Mouse (Mus musculus) myocyte (in vitro differentiated cells): Measurements from ENCODE around the gene Eif4enif1. TPM values are rescaled to one million over a fixed set of nuclear protein-coding genes. Genes with fewer than 3 reads are reported as not detected.

ENCODE experiments used
- H3K27me3 ChIP-seq: one replicate; pipeline ENCODE4 v1.6.1; 2011; ENCODE audit not compliant: control insufficient read depth, insufficient read depth, insufficient read length
- H3K36me3 ChIP-seq: one replicate; pipeline ENCODE4 v1.6.1; 2011; ENCODE audit not compliant: control insufficient read depth, insufficient read depth
- H3K4me2 ChIP-seq: one replicate; pipeline ENCODE4 v1.6.1; 2011; ENCODE audit warnings: low read depth, control low read depth
- H3K4me3 ChIP-seq: one replicate; pipeline ENCODE4 v1.5.1; 2011; ENCODE audit warnings: mild to moderate bottlenecking, control low read depth, moderate library complexity
- H3K79me2 ChIP-seq: one replicate; pipeline ENCODE4 v1.6.1; 2011; ENCODE audit not compliant: control insufficient read depth, insufficient read depth
- H3ac ChIP-seq: one replicate; pipeline ENCODE4 v1.6.1; 2011; ENCODE audit not compliant: control insufficient read depth, insufficient read length
- CEBPB ChIP-seq: IDR thresholded peaks from 2 replicates; pipeline ENCODE4 v1.6.1; 2011; ENCODE audit warnings: mild to moderate bottlenecking, moderate library complexity; ENCODE audit not compliant: poor library complexity, insufficient read depth, severe bottlenecking
- E2F4 ChIP-seq: IDR thresholded peaks from one replicate; pipeline ENCODE4 v1.6.1; 2011; ENCODE audit warnings: mild to moderate bottlenecking, control low read depth, moderate library complexity; ENCODE audit not compliant: insufficient read depth
- MAX ChIP-seq: IDR thresholded peaks from one replicate; pipeline ENCODE4 v1.6.1; 2011; ENCODE audit warnings: low read depth, mild to moderate bottlenecking, control low read depth
- MYOD1 ChIP-seq, 3 experiments: IDR thresholded peaks; one replicate each; pipeline ENCODE4 v1.6.1; 2011; ENCODE audit warnings: control low read depth in 2 of 3, low read depth in 2 of 3, mild to moderate bottlenecking in 2 of 3, moderate library complexity in 1 of 3; ENCODE audit not compliant: insufficient read length in 2 of 3, control insufficient read depth in 1 of 3
- MYOG ChIP-seq, 3 experiments: IDR thresholded peaks; one replicate each; pipeline ENCODE4 v1.6.1; 2011; ENCODE audit warnings: control low read depth in 2 of 3, low read depth in 2 of 3, mild to moderate bottlenecking in 2 of 3; ENCODE audit not compliant: insufficient read length in 2 of 3, control insufficient read depth in 1 of 3, insufficient read depth in 1 of 3
- POLR2A ChIP-seq: IDR thresholded peaks from one replicate; pipeline ENCODE4 v1.6.1; 2011; ENCODE audit warnings: low read depth, mild to moderate bottlenecking, control low read depth, moderate library complexity; ENCODE audit not compliant: insufficient read length
- POLR2AphosphoS2 ChIP-seq: IDR thresholded peaks from one replicate; pipeline ENCODE4 v1.6.1; 2011; ENCODE audit warnings: low read depth, control low read depth; ENCODE audit not compliant: insufficient read length
- REST ChIP-seq: IDR thresholded peaks from one replicate; pipeline ENCODE4 v1.6.1; 2011; ENCODE audit warnings: mild to moderate bottlenecking, control low read depth, moderate library complexity; ENCODE audit not compliant: insufficient read depth, insufficient read length
- SRF ChIP-seq: IDR thresholded peaks from one replicate; pipeline ENCODE4 v1.6.1; 2011; ENCODE audit warnings: low read depth; ENCODE audit not compliant: control insufficient read depth, insufficient read length
- TCF12 ChIP-seq: IDR thresholded peaks from one replicate; pipeline ENCODE4 v1.6.1; 2011; ENCODE audit warnings: mild to moderate bottlenecking, control low read depth; ENCODE audit not compliant: poor library complexity, insufficient read depth, severe bottlenecking
- TCF3 ChIP-seq: IDR thresholded peaks from one replicate; pipeline ENCODE4 v1.6.1; 2011; ENCODE audit warnings: low read depth, control low read depth; ENCODE audit not compliant: insufficient read length
- USF1 ChIP-seq: IDR thresholded peaks from one replicate; pipeline ENCODE4 v1.6.1; 2011; ENCODE audit warnings: low read depth, mild to moderate bottlenecking, control low read depth, moderate library complexity
- polyA plus RNA-seq: library from polyadenylated mRNA; unstranded; fragments of >200 nt; fragmentation: generic; extraction: Trizol; gene quantifications from one replicate; pipeline ENCODE4 v1.2.1, GENCODE M21; 2012; ENCODE audit warnings: missing spikeins

Eif4enif1 gene
- polyA plus RNA-seq, 1 experiment = 24.1 TPM

- peak overlapping the region; percentile 70 for H3K4me2 ChIP-seq
- TF ChIP-seq REST (no peak), USF1 (no peak), POLR2AphosphoS2 (no peak), MAX (no peak), MYOG (IDR thresholded peaks at IDR 0.05; ENCODE audit: control insufficient read depth in 1 of 3, insufficient read depth in 1 of 3, insufficient read length in 2 of 3, low read depth in 2 of 3) (no peak), MYOD1 (IDR thresholded peaks at IDR 0.05; ENCODE audit: control insufficient read depth in 1 of 3, insufficient read length in 2 of 3, low read depth in 2 of 3) (no peak), TCF12 (no peak), E2F4 (no peak), TCF3 (no peak), SRF (no peak), POLR2A (no peak), CEBPB (no peak)
- no peak overlapping the region for H3ac ChIP-seq
- no peaks in the 10 kb centered on the region for H3K27me3 ChIP-seq
- H3K79me2 ChIP-seq = peaks cover 49% of the 10 kb centered on the region
- H3K36me3 ChIP-seq = peaks cover 28% of the 10 kb centered on the region
- peak overlapping the region; percentile 18 for H3K4me3 ChIP-seq
Observed at GRCm38 (mm10) chr11:3203771-3204170, 1.6 kb downstream of the Eif4enif1 start.

GRCm38 (mm10) chr11:3205207-3205606, 3.0 kb downstream of the Eif4enif1 start:
- Histone ChIP-seq H3ac (no peak overlapping the region), H3K4me2 (no peak overlapping the region), H3K79me2 (peaks cover 64% of the 10 kb centered on the region), H3K27me3 (no peaks in the 10 kb centered on the region), H3K36me3 (peaks cover 31% of the 10 kb centered on the region), H3K4me3 (no peak overlapping the region)
- no peak for TF ChIP-seq TCF3
- no peak for TF ChIP-seq MYOD1 (IDR thresholded peaks at IDR 0.05; ENCODE audit: control insufficient read depth in 1 of 3, insufficient read length in 2 of 3, low read depth in 2 of 3)
- no peak for TF ChIP-seq MAX

GRCm38 (mm10) chr11:3206783-3207182, 4.6 kb downstream of the Eif4enif1 start:
- TF ChIP-seq CEBPB = no peak
- no peak for TF ChIP-seq MYOG (IDR thresholded peaks at IDR 0.05; ENCODE audit: control insufficient read depth in 1 of 3, insufficient read depth in 1 of 3, insufficient read length in 2 of 3, low read depth in 2 of 3)
- no peak for TF ChIP-seq POLR2A
- TF ChIP-seq POLR2AphosphoS2 = no peak
- TF ChIP-seq TCF12 = no peak
- TF ChIP-seq MAX = no peak
- no peak for TF ChIP-seq E2F4
- no peak for TF ChIP-seq TCF3
- TF ChIP-seq SRF = no peak
- no peak for TF ChIP-seq REST
- no peak for TF ChIP-seq MYOD1 (IDR thresholded peaks at IDR 0.05; ENCODE audit: control insufficient read depth in 1 of 3, insufficient read length in 2 of 3, low read depth in 2 of 3)
- Histone ChIP-seq H3K36me3 (peaks cover 42% of the 10 kb centered on the region), H3K79me2 (peaks cover 79% of the 10 kb centered on the region)

GRCm38 (mm10) chr11:3212526-3212925, 10.3 kb downstream of the Eif4enif1 start:
- H3K36me3 ChIP-seq = peaks cover 55% of the 10 kb centered on the region
- H3ac ChIP-seq = no peak overlapping the region
- H3K4me3 ChIP-seq = no peak overlapping the region
- no peaks in the 10 kb centered on the region for H3K27me3 ChIP-seq
- H3K4me2 ChIP-seq = no peak overlapping the region
- TF ChIP-seq USF1 = no peak
- TF ChIP-seq POLR2AphosphoS2 = no peak
- no peak for TF ChIP-seq REST
- TF ChIP-seq POLR2A = no peak
- no peak for TF ChIP-seq MYOG (IDR thresholded peaks at IDR 0.05; ENCODE audit: control insufficient read depth in 1 of 3, insufficient read depth in 1 of 3, insufficient read length in 2 of 3, low read depth in 2 of 3)
- TF ChIP-seq CEBPB = no peak
- TF ChIP-seq MYOD1 (IDR thresholded peaks at IDR 0.05; ENCODE audit: control insufficient read depth in 1 of 3, insufficient read length in 2 of 3, low read depth in 2 of 3) = no peak
- TF ChIP-seq E2F4 = no peak
- no peak for TF ChIP-seq SRF
- no peak for TF ChIP-seq MAX
- TF ChIP-seq TCF12 = no peak
- TF ChIP-seq TCF3 = no peak
- H3K79me2 ChIP-seq = peaks cover 60% of the 10 kb centered on the region

More at GRCm38 (mm10) chr11:3206783-3207182, 4.6 kb downstream of the Eif4enif1 start:
- H3K27me3 ChIP-seq = no peaks in the 10 kb centered on the region
- no peak overlapping the region for H3ac ChIP-seq
- no peak overlapping the region for H3K4me3 ChIP-seq
- H3K4me2 ChIP-seq = no peak overlapping the region

- peaks cover 4% of the 10 kb centered on the region for H3K79me2 ChIP-seq
- peaks cover 65% of the 10 kb centered on the region for H3K36me3 ChIP-seq
- H3K4me3 ChIP-seq = no peak overlapping the region
- H3K4me2 ChIP-seq = no peak overlapping the region
- no peak overlapping the region for H3ac ChIP-seq
- H3K27me3 ChIP-seq = no peaks in the 10 kb centered on the region
- no peak for TF ChIP-seq MYOD1 (IDR thresholded peaks at IDR 0.05; ENCODE audit: control insufficient read depth in 1 of 3, insufficient read length in 2 of 3, low read depth in 2 of 3)
- no peak for TF ChIP-seq POLR2A
- TF ChIP-seq MYOG (IDR thresholded peaks at IDR 0.05; ENCODE audit: control insufficient read depth in 1 of 3, insufficient read depth in 1 of 3, insufficient read length in 2 of 3, low read depth in 2 of 3) = no peak
- no peak for TF ChIP-seq REST
- TF ChIP-seq USF1 = no peak
- no peak for TF ChIP-seq SRF
Observed at GRCm38 (mm10) chr11:3223105-3223504, 20.9 kb downstream of the Eif4enif1 start.
